Mouse (Mus musculus) hindbrain, embryonic 15.5 days (tissue): ENCODE results near the gene Rps5. TPM values are rescaled to one million over a fixed set of nuclear protein-coding genes. Genes with fewer than 3 reads are reported as not detected.
A peak's percentile ranks its signal among the peaks of the same experiment; 100 is the strongest.
"Not testable (repeated sequence)": the region's sequence is repeated elsewhere in the genome, so short reads cannot be mapped to it uniquely, and the experiment has no call there.

Source experiments
- ATAC-seq: fragments of 200-750 bp; cut with Nextera tagmentation; 2 replicates; pipeline ENCODE4 v1.8.0; 2017; ENCODE audit warnings: low read depth, moderate number of reproducible peaks, moderate TSS enrichment; ENCODE audit not compliant: low FRiP score
- H3K27ac ChIP-seq: fragments of 300-500 bp; sonication (generic); replicated peaks from 2 replicates; pipeline ENCODE4 v1.5.1; 2015; ENCODE audit warnings: mild to moderate bottlenecking, inconsistent platforms
- H3K27me3 ChIP-seq: fragments of 300-500 bp; sonication (generic); 2 replicates; pipeline ENCODE4 v1.6.1; 2015; ENCODE audit warnings: control low read depth, inconsistent platforms
- H3K36me3 ChIP-seq: fragments of 300-500 bp; sonication (generic); 2 replicates; pipeline ENCODE4 v1.6.1; 2015; ENCODE audit warnings: control low read depth, inconsistent platforms
- H3K4me1 ChIP-seq: fragments of 300-500 bp; sonication (generic); replicated peaks from 2 replicates; pipeline ENCODE4 v1.6.1; 2015; ENCODE audit warnings: control low read depth, inconsistent platforms
- H3K4me2 ChIP-seq: fragments of 300-500 bp; sonication (generic); 2 replicates; pipeline ENCODE4 v1.6.1; 2015; ENCODE audit warnings: moderate library complexity, mild to moderate bottlenecking, inconsistent platforms
- H3K4me3 ChIP-seq: fragments of 300-500 bp; sonication (generic); 2 replicates; pipeline ENCODE4 v1.5.1; 2015; ENCODE audit warnings: mild to moderate bottlenecking, inconsistent platforms
- H3K9ac ChIP-seq: fragments of 300-500 bp; sonication (generic); 2 replicates; pipeline ENCODE4 v1.6.1; 2015; ENCODE audit warnings: inconsistent platforms
- H3K9me3 ChIP-seq: fragments of 300-500 bp; sonication (generic); 2 replicates; pipeline ENCODE4 v1.6.1; 2016; ENCODE audit warnings: control low read depth, inconsistent platforms
- WGBS: fragments of 180-500 bp; shearing (Covaris S2); methylation state at CpG from one replicate; pipeline ENCODE4 v1.1.7; 2015; 5-methylcytosine and 5-hydroxymethylcytosine counted together
- polyA plus RNA-seq: library from polyadenylated mRNA; unstranded; fragments of >200 nt; fragmentation: Nextera tagmentation; extraction: Ambion mirVana; gene quantifications from 2 replicates; pipeline ENCODE4 v1.2.1, GENCODE M21; 2015

Rps5 gene
- polyA plus RNA-seq = 549 and 585 TPM in 2 replicates

DNA sequence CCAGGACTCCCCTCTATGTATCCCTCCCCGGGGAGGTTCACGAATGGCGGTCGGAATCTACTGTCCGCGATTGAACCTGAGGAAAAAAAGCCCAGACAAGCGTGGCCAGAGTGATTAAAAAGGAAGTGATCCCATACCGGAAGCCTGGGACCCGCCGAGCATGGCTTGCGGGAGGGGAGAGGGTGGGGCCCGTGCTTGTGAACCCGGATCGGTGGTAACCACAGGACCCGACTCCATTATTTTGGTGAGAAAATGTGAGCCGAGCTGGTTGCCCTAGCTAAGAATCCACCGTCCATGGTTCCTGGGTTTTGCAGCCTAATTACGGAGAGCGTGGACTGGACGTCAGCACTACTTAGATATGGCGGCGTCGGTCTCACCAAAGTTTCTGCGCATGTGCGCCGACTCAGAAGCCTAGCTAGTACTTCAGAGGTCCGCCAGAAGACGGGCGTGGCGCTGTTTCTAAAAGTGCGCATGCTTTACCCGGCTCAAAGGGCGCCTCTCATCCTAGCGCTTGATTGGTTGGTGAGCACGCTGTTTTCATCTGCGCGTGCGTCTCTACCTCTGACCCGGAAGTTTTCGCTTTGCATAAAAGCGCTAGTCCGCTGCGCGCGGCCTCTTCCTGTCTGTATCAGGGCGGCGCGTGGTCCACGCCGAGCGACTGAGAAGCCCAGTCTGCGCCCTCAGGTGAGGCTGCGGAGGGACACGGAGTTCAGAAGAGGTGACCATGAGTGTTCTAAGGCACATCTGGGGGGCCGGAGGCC is at the start of gene Rps5:
TSS of gene Rps5 (plus strand) at position 586 of the 761 bp plus-strand sequence.
- Histone ChIP-seq H3K4me1 (peaks cover 10% of the 10 kb centered on the region), H3K9me3 (no peaks in the 10 kb centered on the region), H3K4me2 (peak within 1 kb of the TSS; percentile 91), H3K9ac (peak within 1 kb of the TSS; percentile 86), H3K27me3 (peaks cover 12% of the 10 kb centered on the region; the same call in 1 of the 2 replicates), H3K4me3 (peak within 1 kb of the TSS; percentile 72), H3K27ac (peak within 1 kb of the TSS; percentile 95), H3K36me3 (peaks cover 34% of the 10 kb centered on the region)
- WGBS = under 1% methylated on average over 55 of the region's 55 CpGs
- peak; percentile 98 for ATAC-seq

DNA sequence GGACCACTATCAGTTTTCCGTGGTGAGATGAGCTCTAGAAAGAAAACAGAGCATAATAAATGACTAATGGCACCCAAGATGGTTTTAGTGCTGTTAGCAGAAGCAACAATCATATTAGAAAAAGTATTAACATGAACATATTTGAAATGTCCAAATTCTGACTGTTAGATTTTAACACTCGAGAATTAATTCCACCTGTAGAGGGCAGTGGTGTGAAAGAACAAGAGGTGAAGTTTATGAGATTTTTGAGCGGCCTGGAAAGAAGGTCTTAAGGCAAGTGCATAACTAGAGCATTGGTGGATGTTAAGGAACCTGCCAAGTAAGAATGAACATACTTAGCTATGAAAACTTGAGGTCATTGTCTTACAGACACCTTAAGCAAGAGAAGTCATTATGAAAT is 47.8 kb upstream of the Rps5 start:
- H3K9ac ChIP-seq = no peak overlapping the region
- H3K4me1 ChIP-seq = no peaks in the 10 kb centered on the region
- no peak overlapping the region for H3K27ac ChIP-seq
- no peaks in the 10 kb centered on the region for H3K36me3 ChIP-seq
- no peak overlapping the region for H3K4me2 ChIP-seq
- no peak overlapping the region for H3K4me3 ChIP-seq
- H3K27me3 ChIP-seq = 0 out of 2 replicates have a peak, but pooled peaks cover 3% of the 10 kb centered on the region
- 32% methylated on average over 3 of the region's 3 CpGs for WGBS
- peaks cover 3% of the 10 kb centered on the region; the same call in 1 of the 2 replicates for H3K9me3 ChIP-seq
- no peak for ATAC-seq

DNA sequence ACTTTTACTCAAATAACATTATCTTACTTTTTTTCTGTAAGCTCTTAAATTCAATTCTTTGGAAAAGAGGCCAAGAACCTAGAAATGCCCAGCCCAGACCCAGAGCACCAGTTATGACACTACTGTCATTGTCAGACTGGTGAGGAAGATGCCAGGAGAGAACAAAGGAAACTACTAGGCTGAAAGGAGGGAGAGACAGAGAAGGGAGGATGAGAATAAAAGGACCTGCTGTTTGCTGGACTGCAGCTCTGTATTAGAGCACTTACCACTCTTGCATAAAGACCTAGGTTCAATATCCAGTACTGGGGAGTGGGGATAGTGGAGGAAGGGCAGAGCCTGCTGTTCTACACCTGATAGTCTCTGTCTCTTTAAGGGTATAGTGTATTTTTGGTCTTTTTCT is 42.1 kb upstream of the Rps5 start:
- H3K27ac ChIP-seq = no peak overlapping the region
- peaks cover 4% of the 10 kb centered on the region for H3K36me3 ChIP-seq
- H3K4me2 ChIP-seq = peak overlapping the region; percentile 90
- H3K9ac ChIP-seq = no peak overlapping the region
- H3K4me1 ChIP-seq = peaks cover 19% of the 10 kb centered on the region
- no peaks in the 10 kb centered on the region for H3K27me3 ChIP-seq
- peak overlapping the region; percentile 85; the same call in 1 of the 2 replicates for H3K4me3 ChIP-seq
- H3K9me3 ChIP-seq = no peaks in the 10 kb centered on the region
- peak; percentile 8; the same call in 1 of the 2 replicates for ATAC-seq

DNA sequence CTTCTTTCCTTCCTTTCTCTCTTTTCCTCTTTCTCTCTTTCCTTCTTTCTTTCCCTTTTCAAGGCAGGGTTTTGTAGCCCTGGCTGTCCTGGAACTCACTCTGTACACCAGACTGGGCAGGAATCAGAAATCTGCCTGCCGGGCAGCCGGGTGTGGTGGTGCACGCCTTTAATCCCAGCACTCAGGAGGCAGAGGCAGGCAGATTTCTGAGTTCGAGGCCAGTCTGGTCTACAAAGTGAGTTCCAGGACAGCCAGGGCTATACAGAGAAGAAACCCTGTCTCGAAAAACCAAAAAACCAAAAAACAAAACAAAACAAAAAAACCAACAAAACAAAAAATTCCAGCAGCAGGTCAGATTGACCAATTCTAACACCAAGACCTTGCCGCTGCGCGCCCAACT is 41.6 kb upstream of the Rps5 start:
- peak overlapping the region; percentile 73 for H3K27ac ChIP-seq

DNA sequence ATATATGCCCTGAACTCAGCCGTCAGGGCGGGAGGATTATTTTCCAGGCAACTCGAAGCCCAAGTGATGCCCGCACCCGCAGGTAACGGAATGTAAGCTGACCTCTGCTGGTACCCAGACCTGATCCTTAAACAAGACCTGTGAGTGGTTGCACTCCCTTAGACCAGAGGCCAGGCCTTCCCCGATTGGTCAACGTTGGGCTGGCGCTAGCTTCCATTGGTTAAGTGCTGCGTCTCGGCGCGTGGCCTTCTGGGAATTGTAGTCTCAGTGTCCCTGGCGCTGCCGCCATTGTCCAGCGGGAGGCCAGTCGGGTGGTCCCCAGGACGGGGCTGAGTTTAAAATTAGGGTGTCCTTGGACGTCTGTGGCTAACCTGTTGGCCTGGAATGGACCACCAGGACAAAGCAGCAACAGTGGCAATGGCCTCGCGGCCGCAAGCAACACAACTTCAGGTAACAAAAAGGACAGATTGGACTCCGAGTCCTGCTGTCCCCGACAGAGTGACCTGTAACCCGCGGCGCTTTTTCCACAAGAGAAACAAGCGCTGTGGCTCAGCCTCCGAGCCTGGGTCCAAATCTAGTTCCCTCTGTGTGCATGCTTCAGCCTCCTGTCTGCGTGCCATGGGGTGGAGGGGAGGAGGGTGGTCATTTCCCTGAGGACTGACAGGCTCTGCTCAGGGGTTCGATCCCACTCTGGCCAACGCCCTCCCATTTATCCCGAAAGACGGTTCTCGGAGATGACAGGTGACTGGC is 41.0 kb upstream of the Rps5 start, which contains the start of gene Zfp128:
TSS of gene Zfp128 (plus strand) at position 267 of the 750 bp plus-strand sequence.
- peak within 1 kb of the TSS; percentile 90 for H3K4me2 ChIP-seq
- WGBS = under 1% methylated on average over 35 of the region's 35 CpGs
- H3K9ac ChIP-seq = peak within 1 kb of the TSS; percentile 80
- peak; percentile 98 for ATAC-seq
- H3K27me3 ChIP-seq = no peaks in the 10 kb centered on the region
- H3K9me3 ChIP-seq = no peaks in the 10 kb centered on the region
- H3K27ac ChIP-seq = peak within 1 kb of the TSS; percentile 73
- H3K36me3 ChIP-seq = peaks cover 14% of the 10 kb centered on the region
- peak within 1 kb of the TSS; percentile 85 for H3K4me3 ChIP-seq
- H3K4me1 ChIP-seq = peaks cover 19% of the 10 kb centered on the region

More for the DNA sequence above, 41.6 kb upstream of the Rps5 start:
- Histone ChIP-seq H3K4me2 (peak overlapping the region; percentile 90), H3K4me3 (peak overlapping the region; percentile 85), H3K9ac (peak overlapping the region; percentile 80), H3K4me1 (peaks cover 19% of the 10 kb centered on the region)
- 43% methylated on average over 8 of the region's 8 CpGs for WGBS
- not testable (repeated sequence) for H3K36me3 ChIP-seq, H3K9me3 ChIP-seq, H3K27me3 ChIP-seq
- ATAC-seq = peak; percentile 4

DNA sequence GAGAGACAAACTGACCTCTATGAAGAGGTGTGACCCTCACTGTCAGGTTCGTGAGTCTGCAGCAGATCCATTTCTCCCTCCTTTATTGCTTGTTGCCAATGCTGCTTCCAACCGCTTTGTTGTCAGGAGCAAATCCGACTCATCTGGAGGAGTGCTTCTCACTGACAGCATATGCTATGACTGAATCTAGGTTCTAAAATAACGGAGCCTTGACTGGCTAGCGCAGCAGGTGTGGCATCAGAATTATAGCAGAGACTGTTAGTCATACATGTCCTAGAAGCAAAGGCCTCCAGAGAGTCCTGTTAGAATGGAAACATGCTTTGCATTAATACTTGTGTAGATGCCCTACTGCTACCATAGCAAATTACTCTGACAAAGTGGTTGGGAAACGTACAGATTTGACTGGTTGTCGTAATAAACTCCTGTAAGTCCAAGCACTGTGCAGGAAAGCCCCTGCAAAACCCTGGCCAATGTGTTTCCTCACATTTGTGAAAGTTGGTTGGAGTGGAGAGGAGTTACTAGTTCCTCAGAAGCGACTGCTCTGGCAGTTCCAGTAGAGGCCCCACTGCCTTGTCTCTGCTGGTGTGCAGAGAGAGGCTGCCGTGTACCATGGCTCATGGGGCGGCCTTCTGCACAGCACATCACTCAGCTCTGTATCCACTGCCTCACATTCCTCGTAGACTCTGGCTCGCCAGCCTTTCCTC is 35.4 kb upstream of the Rps5 start:
- ATAC-seq = no peak
- no peak overlapping the region for H3K9ac ChIP-seq
- H3K9me3 ChIP-seq = no peaks in the 10 kb centered on the region
- peaks cover 11% of the 10 kb centered on the region for H3K4me1 ChIP-seq
- no peaks in the 10 kb centered on the region for H3K27me3 ChIP-seq
- no peak overlapping the region for H3K4me2 ChIP-seq
- peaks cover 67% of the 10 kb centered on the region for H3K36me3 ChIP-seq
- WGBS = 91% methylated on average over 12 of the region's 12 CpGs
- no peak overlapping the region for H3K4me3 ChIP-seq
- H3K27ac ChIP-seq = no peak overlapping the region

DNA sequence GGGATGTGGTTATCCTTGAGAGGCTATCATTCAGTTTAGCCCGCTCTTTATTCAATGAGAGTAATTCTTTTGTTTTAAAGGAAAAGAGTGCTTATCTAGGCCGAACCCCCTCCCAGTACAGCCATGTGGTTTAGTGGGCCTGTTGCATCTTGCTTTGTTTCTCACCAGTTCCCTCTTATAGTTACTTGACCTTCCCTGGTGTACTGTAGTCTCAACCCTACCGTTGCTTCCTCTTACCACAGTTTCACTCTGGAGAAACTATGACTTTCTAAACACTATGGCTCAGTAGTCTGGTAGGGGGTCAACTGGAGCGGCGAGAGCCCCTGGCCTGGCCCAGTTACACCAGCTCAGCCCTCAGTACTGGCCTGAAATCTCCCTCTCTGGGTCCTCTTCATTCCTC is 34.5 kb upstream of the Rps5 start:
- H3K36me3 ChIP-seq = peaks cover 76% of the 10 kb centered on the region
- H3K27me3 ChIP-seq = no peaks in the 10 kb centered on the region
- H3K9me3 ChIP-seq = no peaks in the 10 kb centered on the region
- no peak overlapping the region for H3K9ac ChIP-seq
- peaks cover 2% of the 10 kb centered on the region; the same call in 1 of the 2 replicates for H3K4me1 ChIP-seq
- WGBS = 96% methylated on average over 5 of the region's 5 CpGs
- no peak overlapping the region for H3K4me2 ChIP-seq
- no peak overlapping the region for H3K4me3 ChIP-seq
- H3K27ac ChIP-seq = no peak overlapping the region
- no peak for ATAC-seq

DNA sequence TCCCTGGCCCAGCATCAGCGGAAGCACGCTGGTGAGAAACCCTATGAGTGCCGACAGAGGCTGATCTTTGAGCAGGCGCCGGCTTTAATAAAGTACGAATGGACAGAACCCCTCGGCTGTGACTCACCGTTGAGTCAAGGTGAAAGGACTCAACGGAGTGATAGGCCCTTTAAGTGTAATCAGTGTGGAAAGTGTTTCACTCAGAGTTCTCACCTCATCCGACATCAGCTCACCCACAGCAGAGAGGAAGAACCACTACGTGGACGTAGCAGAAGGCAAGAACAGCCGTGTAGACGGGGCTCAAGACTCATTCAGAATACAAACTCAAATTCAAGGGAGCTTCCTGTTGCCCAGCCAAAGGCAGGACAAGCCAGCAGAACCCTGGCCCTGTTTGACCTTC is 31.2 kb upstream of the Rps5 start:
- H3K36me3 ChIP-seq = peaks cover 63% of the 10 kb centered on the region

DNA sequence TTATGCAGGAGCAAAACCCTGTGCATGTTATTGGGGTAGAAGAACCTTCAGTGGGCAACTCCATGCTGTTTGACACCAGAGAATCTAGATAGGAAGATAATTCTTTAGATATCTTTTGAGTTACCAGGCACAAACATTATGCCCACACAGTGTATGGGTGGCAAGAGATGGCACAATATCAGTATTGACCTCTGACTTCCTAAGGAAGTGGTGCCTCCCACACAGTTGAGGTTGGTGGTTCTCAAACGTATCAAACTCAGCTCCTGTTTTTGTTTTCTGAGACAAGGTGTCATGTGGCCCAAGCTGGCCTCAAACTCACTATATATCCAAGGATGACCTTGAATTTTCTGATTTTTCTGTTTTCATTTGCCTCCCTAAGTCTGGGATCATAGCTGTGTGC is 30.8 kb upstream of the Rps5 start:
- WGBS = 76% methylated on average over 1 of the region's 1 CpGs
- peaks cover 59% of the 10 kb centered on the region for H3K36me3 ChIP-seq
- no peak for ATAC-seq
- H3K9me3 ChIP-seq = no peaks in the 10 kb centered on the region
- no peaks in the 10 kb centered on the region for H3K27me3 ChIP-seq
- H3K4me2 ChIP-seq = no peak overlapping the region
- H3K4me3 ChIP-seq = no peak overlapping the region
- H3K4me1 ChIP-seq = no peaks in the 10 kb centered on the region
- H3K27ac ChIP-seq = no peak overlapping the region
- no peak overlapping the region for H3K9ac ChIP-seq

More for the DNA sequence above, 31.2 kb upstream of the Rps5 start:
- Histone ChIP-seq H3K9me3 (no peaks in the 10 kb centered on the region), H3K9ac (no peak overlapping the region), H3K4me1 (no peaks in the 10 kb centered on the region), H3K27ac (no peak overlapping the region), H3K4me3 (no peak overlapping the region), H3K27me3 (no peaks in the 10 kb centered on the region), H3K4me2 (no peak overlapping the region)
- 93% methylated on average over 14 of the region's 14 CpGs for WGBS
- no peak for ATAC-seq

DNA sequence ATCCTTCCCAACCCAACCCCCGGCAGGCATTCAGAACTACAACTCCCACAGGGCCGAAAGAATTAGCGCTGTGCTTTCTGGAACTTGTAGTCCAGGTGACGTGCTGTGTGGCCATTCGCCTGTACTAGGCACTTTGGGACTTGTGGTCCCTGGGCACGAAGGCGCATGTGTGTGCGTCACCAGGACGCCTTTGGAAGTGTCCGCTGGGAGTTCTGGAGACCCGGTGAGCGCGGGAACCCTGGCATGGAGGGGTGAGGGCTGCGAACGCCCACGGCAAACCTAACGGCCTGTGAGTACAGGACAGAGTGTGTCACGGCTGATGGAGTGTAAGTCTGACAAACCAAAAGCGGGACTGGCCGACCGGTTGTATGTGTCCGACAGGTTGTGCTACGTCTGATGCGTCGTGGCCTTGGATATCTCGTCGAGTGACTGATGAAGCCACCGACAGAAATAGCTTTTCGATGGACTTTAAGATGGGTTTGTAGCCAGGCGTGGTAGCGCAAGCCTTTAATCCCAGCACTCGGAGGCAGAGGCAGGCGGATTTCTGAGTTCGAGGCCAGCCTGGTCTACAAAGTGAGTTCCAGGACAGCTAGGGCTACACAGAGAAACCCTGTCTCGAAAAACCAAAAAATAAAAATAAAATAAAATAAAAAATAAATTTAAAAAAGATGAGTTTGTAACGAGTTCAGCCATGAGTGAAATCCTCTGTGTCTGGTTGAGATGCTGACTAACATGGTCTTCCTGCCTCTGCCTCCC is 24.3 kb upstream of the Rps5 start, which contains the start of gene Zscan22:
TSS of gene Zscan22 (plus strand) at position 161 of the 756 bp plus-strand sequence.
- peak; percentile 98 for ATAC-seq
- peaks cover 11% of the 10 kb centered on the region for H3K4me1 ChIP-seq
- peak within 1 kb of the TSS; percentile 57 for H3K27ac ChIP-seq
- H3K4me2 ChIP-seq = peak within 1 kb of the TSS; percentile 54
- no peaks in the 10 kb centered on the region for H3K27me3 ChIP-seq
- H3K9me3 ChIP-seq = no peaks in the 10 kb centered on the region
- WGBS = 6% methylated on average over 36 of the region's 36 CpGs
- H3K4me3 ChIP-seq = peak within 1 kb of the TSS; percentile 57
- no peaks in the 10 kb centered on the region; the same call in 1 of the 2 replicates for H3K36me3 ChIP-seq
- H3K9ac ChIP-seq = peak within 1 kb of the TSS; percentile 49

DNA sequence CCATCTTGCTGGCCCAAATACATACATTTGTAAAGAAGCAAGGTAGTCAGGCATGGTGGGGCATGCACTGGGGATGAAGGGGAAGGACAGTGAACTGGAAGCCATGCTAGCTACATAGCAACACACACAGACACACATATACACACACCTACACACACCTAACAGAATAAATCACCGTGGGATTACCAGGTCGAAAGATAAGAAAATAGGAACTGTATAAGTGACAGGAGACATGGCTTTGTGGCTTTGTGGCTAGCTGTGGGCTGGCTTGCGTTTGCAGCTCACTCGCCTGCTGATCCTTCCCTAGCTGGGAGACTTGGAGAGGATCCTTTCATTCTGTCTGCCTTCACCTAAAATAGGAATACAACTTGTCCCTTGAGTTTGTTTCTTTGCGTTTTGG is 20.6 kb upstream of the Rps5 start:
- no peaks in the 10 kb centered on the region for H3K27me3 ChIP-seq
- H3K36me3 ChIP-seq = peaks cover 17% of the 10 kb centered on the region
- no peak overlapping the region for H3K4me2 ChIP-seq
- H3K27ac ChIP-seq = no peak overlapping the region
- H3K9ac ChIP-seq = no peak overlapping the region
- WGBS = 98% methylated on average over 5 of the region's 5 CpGs
- H3K4me3 ChIP-seq = no peak overlapping the region
- peaks cover 11% of the 10 kb centered on the region for H3K4me1 ChIP-seq
- H3K9me3 ChIP-seq = no peaks in the 10 kb centered on the region
- ATAC-seq = no peak
